Mouse (Mus musculus) forebrain, embryonic 14.5 days (tissue): ENCODE data around the gene Cd59a. TPM values are rescaled to one million over a fixed set of nuclear protein-coding genes. Genes with fewer than 3 reads are reported as not detected.

ENCODE experiments used
- polyA plus RNA-seq: library from polyadenylated mRNA; unstranded; fragments of >200 nt; fragmentation: Nextera tagmentation; extraction: Ambion mirVana; gene quantifications from 2 replicates; pipeline ENCODE4 v1.2.1, GENCODE M21; 2014

Cd59a gene
- polyA plus RNA-seq, 1 experiment from 2014 or later = 5.7 TPM

Other genes starting within 250 kb of the Cd59a start
- gene Lmo2, start 137.8 kb upstream of the Cd59a start, polyA plus RNA-seq = 30.2 TPM in 2 replicates
- gene Fbxo3, start 68.1 kb upstream of the Cd59a start, polyA plus RNA-seq = 56.5 and 66.2 TPM in 2 replicates
- 0.67 and 1.8 TPM in 2 replicates for gene 4931422A03Rik, start 67.4 kb upstream of the Cd59a start, polyA plus RNA-seq
- gene Gm10912, start 30.0 kb upstream of the Cd59a start, polyA plus RNA-seq = not detected in 2 replicates
- not detected in 2 replicates for gene Gm10799, start 27.3 kb upstream of the Cd59a start, polyA plus RNA-seq
- gene Cd59b, start 26.0 kb upstream of the Cd59a start, polyA plus RNA-seq = 1.0 and 1.3 TPM in 2 replicates
- gene A930018P22Rik, start 27.0 kb downstream of the Cd59a start, polyA plus RNA-seq = not detected in 2 replicates